Mouse (Mus musculus): ENCODE measurements around the gene Olfr1364.
A peak's percentile ranks its signal among the peaks of the same experiment; 100 is the strongest.

Gene Olfr1364

DNA sequence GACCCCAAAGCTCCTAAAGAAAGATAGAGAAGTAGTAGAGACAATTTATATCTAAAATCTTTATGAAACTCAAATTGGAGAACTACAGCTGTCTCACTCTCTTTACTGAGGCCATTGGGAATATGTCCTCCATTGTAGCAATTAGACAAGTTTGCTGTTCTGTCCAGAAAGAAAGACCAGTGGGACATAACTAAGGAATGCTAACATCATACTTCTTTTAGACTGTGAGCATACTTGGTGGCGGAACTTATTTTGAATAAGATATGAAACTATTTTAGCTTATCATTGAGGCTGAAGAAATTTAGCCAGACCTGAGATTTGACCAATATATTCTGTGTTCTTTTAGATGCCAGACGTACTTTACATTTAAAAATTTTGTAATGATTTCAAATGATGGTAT is at the start of gene Olfr1364:
Olfr1364 (minus strand) TSS at position 101 of the 400 bp plus-strand sequence.
- Histone ChIP-seq H3K36me3 (ENCODE audit: control insufficient read depth, insufficient read depth, low read length, poor library complexity, severe bottlenecking) (no peaks in the 10 kb centered on the region), H3K27me3 (ENCODE audit: control insufficient read depth, insufficient read depth, low read length, poor library complexity, severe bottlenecking) (no peaks in the 10 kb centered on the region)
- DNase-seq (ENCODE audit: low read depth, low spot score) = no peak

DNA sequence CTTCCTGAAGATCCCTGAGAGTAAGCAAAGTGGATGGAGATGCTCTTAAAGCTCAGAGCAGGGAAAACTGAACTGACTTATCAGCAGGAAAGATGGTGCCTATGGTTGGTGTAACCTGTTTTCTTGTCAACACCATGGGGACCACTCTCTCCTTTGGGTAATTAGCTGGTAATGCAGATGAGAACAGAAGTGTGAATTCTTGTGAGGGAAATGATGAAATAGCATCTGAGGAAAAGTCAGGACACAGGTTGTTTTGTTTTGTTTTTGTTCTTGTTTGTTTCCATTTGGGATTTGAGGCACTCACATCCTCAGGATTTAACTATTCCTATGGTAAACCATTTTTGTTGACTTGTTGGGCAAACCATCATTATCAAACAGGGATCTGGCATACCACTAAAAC is 32.4 kb upstream of the Olfr1364 start, which contains the start of gene Olfr1362:
Olfr1362 (minus strand) TSS at position 101 of the 400 bp plus-strand sequence.
- Histone ChIP-seq H3K36me3 (ENCODE audit: control insufficient read depth, insufficient read depth, low read length, poor library complexity, severe bottlenecking) (no peaks in the 10 kb centered on the region), H3K27me3 (ENCODE audit: control insufficient read depth, insufficient read depth, low read length, poor library complexity, severe bottlenecking) (no peaks in the 10 kb centered on the region)
- DNase-seq (ENCODE audit: low read depth, low spot score) = no peak

DNA sequence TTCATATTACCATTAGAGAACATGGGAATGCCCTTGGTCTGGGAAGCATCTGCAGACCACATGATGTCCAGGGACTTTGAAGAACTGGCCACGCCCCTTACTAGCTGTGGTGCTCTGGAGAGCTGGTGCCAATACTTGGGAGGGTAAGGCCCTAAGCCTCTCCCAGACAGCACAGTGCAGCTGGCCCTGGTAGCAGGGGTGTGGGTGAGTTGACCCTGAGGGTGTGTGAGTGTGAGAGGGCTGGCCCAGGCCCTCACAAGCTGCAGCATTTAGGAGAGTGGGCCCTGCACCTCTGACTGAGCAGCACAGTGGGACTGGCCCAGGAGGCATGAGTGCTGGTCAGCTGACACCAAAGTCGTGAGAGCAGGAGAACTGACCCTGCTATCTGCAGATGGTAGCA is 10.1 kb upstream of the Olfr1364 start:
- no peak for DNase-seq (ENCODE audit: low read depth, low spot score)
- Histone ChIP-seq H3K27me3 (ENCODE audit: control insufficient read depth, insufficient read depth, low read length, poor library complexity, severe bottlenecking) (no peaks in the 10 kb centered on the region), H3K36me3 (ENCODE audit: control insufficient read depth, insufficient read depth, low read length, poor library complexity, severe bottlenecking) (no peaks in the 10 kb centered on the region)

DNA sequence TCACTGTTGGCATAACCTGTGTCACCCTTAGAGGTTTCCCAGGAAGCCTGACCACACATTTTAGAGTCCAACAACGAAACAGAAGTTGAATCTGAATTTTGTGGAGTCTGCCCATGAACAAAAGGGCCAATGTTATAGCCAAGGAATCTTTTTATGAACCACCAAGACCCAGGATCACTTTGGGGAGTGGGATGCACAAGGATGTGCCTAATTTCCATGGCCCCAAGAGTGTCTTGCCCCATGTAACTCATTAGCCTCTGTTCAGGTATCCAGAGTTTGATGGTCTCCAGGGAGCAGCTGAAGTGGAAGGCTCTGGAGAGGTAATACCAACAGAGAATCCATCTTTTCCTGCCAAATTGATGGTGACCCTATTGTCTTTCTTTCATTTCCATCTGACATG is 21.8 kb downstream of the Olfr1364 start, which contains the start of gene Olfr1535:
Olfr1535 (minus strand) TSS at position 101 of the 400 bp plus-strand sequence.
- H3K27me3 ChIP-seq (ENCODE audit: control insufficient read depth, insufficient read depth, low read length, poor library complexity, severe bottlenecking) = no peaks in the 10 kb centered on the region
- no peak for DNase-seq (ENCODE audit: low read depth, low spot score)

DNA sequence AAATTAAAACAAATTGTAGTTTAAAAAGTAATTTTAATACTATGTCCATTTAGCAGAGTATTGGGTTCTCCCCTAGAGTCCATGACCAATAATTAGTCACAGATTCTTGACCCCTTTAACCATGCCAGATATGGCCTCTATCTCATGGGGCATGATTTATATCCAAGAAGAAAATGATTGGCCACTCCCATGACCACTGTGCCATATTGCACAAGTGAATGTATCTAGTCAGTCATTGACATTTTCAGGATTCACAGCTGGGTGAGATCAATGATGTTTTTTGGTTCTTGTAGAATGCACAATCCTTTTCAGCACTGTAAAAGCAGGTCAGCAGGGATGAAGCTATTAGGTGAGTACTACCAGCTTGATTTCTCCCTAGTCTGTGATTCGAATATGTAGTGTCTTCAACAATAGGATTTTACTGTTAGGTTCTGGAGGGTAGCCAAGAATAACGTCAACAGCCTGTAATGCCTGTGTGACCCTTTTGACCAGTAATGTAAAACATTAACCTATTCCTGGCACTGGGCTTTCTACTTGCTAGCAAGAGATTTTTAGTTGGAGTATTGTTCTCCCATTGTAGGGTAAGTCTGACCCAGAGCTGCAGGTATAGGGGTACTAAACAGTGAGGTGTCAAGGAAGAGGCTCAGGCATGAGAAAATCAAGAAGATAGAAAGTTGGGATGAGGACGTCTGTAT is 31.0 kb downstream of the Olfr1364 start:
- DNase-seq (ENCODE audit: low read depth, low spot score) = no peak
- Histone ChIP-seq H3K36me3 (ENCODE audit: control insufficient read depth, insufficient read depth, low read length, poor library complexity, severe bottlenecking) (no peaks in the 10 kb centered on the region), H3K27me3 (ENCODE audit: control insufficient read depth, insufficient read depth, low read length, poor library complexity, severe bottlenecking) (no peaks in the 10 kb centered on the region)

More for the DNA sequence above, 21.8 kb downstream of the Olfr1364 start, which contains the start of gene Olfr1535:
- H3K36me3 ChIP-seq (ENCODE audit: control insufficient read depth, insufficient read depth, low read length, poor library complexity, severe bottlenecking) = no peaks in the 10 kb centered on the region

DNA sequence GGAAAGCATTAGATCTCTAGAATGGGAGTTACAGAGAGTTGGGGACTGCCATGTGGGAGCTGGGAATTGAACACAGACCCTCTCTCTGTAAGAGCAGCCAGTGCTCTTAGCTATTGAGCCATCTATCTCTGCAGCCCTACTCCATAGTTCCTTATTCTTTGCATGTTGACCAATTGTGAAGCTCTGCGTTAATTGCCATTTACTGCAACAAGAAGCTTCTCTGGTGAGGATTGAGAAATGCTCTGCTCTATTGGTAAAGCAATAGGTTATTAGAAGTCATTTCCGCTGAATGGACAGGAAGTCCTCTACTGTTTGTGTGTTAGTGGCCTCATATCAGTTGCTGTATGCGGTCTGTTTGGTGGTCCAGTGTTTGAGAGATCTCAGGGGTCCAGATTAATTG is 32.1 kb downstream of the Olfr1364 start:
- Histone ChIP-seq H3K36me3 (ENCODE audit: control insufficient read depth, insufficient read depth, low read length, poor library complexity, severe bottlenecking) (no peaks in the 10 kb centered on the region), H3K27me3 (ENCODE audit: control insufficient read depth, insufficient read depth, low read length, poor library complexity, severe bottlenecking) (no peaks in the 10 kb centered on the region)
- no peak for DNase-seq (ENCODE audit: low read depth, low spot score)

DNA sequence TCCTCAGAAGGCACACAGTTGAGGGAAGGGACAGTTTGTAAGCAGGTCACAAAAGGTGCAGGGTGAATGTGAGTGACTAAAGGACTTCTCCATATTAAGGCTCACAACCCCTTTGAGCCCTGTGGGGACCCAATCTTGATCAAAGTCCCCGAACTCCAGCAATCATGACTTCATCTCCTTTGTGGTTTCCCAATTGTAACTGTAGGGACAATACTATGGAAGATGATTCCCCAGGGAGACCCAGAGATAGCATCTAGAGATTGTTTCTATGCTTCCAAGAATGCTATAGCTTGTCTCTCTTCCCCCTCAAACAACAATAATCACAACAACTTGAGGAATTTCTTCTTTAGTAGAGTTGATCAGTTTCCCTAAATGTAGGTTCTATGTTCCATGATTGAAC is 38.9 kb downstream of the Olfr1364 start, which contains the start of gene Olfr1366:
Olfr1366 (minus strand) TSS at position 101 of the 400 bp plus-strand sequence.
- Histone ChIP-seq H3K27me3 (ENCODE audit: control insufficient read depth, insufficient read depth, low read length, poor library complexity, severe bottlenecking) (no peaks in the 10 kb centered on the region), H3K36me3 (ENCODE audit: control insufficient read depth, insufficient read depth, low read length, poor library complexity, severe bottlenecking) (no peaks in the 10 kb centered on the region)
- no peak for DNase-seq (ENCODE audit: low read depth, low spot score)

DNA sequence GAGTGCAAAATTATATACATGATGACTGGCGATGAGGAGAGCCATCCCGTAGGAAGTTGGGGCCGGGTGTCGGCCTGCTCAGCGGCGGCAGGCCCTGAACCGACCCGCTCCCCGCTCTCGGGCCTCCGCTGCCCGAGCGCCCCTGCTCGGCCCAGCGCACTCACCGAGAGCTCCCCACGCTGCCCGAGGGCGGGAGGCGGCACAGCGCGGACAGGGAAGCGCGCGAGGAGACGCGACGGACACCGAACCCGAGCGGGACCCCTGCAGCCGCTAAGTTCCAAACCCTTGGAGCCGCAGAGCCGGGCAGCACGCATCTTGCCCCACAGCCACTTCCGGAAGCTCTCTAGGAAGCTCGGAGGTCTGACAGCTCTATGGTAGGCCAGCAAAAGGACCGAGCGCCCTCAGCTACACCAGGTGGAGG is 50.8 kb downstream of the Olfr1364 start, which contains the start of gene Zkscan8:
Zkscan8 (minus strand) TSS at position 340 of the 421 bp plus-strand sequence.
- peak; percentile 92 for DNase-seq (ENCODE audit: low read depth, low spot score)

DNA sequence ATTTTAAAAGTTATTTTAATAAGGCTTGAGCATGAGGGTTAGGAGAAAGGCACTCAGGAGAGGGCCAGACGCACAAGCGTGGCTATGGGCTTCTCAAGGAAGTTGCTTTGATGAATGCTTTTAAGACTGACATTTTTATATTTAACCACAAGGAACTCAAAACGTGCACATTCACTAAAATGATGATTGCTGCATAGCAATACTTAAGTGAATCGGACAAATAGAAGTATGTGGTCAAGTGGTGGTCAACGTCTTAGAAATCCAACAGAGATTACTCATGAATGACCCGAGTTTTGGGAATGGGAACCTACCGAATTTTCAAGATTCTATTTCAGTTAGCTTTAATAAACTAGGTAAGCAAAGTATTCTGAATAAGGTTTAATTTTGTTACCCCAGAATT is 51.4 kb downstream of the Olfr1364 start:
- Histone ChIP-seq H3K27me3 (ENCODE audit: control insufficient read depth, insufficient read depth, low read length, poor library complexity, severe bottlenecking) (no peaks in the 10 kb centered on the region), H3K36me3 (ENCODE audit: control insufficient read depth, insufficient read depth, low read length, poor library complexity, severe bottlenecking) (no peaks in the 10 kb centered on the region)
- DNase-seq (ENCODE audit: low read depth, low spot score) = no peak

More for the DNA sequence above, 50.8 kb downstream of the Olfr1364 start, which contains the start of gene Zkscan8:
- no peaks in the 10 kb centered on the region for H3K27me3 ChIP-seq (ENCODE audit: control insufficient read depth, insufficient read depth, low read length, poor library complexity, severe bottlenecking)
- no peaks in the 10 kb centered on the region for H3K36me3 ChIP-seq (ENCODE audit: control insufficient read depth, insufficient read depth, low read length, poor library complexity, severe bottlenecking)
